Mouse (Mus musculus) liver, adult 10 weeks (tissue): ENCODE data around the gene Fam208b. TPM values are rescaled to one million over a fixed set of nuclear protein-coding genes. Genes with fewer than 3 reads are reported as not detected.

ENCODE experiments used
- polyA plus RNA-seq: library from polyadenylated mRNA; stranded (reverse); fragments of 350-450 nt; fragmentation: Illumina TruSeq; extraction: RNeasy Lipid Tissue Mini Kit (QIAGEN cat#74804); gene quantifications from one replicate; pipeline ENCODE4 v1.2.3, GENCODE M21; 2014; ENCODE audit warnings: low read depth, low replicate concordance

The Fam208b gene
- 16.2 TPM for polyA plus RNA-seq

DNA sequence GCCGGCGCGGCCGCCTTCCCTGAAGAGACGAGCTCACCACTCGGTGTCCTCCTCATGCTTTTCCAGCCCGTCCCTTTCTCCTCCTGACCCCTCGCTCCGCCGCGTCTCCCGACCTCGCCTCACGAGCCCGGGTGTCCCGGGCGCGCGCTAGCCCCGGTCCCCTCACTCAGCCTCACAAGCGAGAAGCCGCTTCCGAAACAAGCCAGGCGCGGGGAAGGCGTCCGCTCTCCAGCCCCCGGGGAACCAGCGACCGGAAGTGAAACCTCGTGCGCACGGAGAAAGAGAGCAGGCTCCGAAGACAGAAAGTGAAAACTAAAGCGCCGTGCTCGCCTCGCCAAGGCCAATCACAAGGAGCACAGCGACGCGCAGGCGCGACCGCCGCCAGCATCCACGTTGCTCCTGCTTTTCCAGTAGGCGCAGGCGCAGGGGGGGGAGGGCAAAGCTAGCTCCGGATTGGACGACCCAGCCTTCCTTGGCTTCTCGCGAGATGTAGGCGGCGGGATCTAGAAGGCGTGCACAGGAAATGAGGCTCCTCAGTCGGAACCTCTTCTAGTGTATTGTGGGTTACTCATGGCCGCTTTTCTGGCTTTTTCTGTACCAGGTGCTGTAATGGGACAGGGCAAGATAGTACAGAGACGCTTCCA lies at the start of gene Fam208b:
Gene Fam208b (minus strand): TSS at position 314 of the 644 bp plus-strand sequence.

DNA sequence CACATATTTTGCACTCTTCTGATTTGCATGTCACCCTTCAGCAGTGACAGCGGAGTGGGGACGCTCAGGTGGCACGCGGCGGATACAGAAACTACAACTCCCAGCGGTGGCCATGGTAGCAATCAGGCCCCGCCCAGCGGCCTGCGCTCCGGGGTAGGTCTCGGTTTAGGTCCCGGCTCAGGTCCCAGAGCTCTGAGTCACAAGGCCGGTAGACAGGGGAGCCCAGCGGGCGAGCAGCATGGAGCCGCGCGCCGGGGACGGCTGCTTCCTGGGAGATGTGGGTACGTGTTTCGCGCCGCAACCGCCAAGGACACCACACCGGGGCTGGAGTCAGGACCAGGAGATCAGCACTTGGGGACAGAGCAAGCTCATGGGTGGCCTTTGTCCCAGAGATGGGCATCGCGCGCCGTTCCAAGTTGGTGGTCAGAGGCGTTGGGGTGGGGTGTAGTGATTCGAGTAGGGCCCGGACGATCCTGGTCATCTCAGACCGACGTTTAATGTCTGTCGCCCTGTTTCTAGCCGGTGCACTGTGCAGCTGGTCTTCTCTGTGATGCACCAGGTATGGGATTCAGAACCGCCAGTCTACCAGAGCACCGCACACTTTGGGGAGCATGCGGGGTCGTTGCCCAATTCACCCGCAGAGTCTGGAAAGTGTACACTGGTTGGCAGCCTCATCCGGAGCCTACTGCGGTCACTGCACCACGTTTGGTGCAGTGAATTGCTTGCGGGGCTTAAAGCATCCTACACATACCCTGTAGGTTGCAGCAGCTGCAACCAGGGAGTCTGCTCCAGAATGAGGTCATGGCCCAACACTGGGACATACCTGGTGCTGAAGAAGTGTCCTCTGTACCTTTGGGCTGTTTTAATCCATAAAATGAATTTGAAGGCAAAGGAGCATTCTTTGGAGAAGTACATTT lies 23.2 kb upstream of the Fam208b start, which contains the start of gene Asb13:
Gene Asb13 (plus strand): TSS at position 138 of the 917 bp plus-strand sequence.

DNA sequence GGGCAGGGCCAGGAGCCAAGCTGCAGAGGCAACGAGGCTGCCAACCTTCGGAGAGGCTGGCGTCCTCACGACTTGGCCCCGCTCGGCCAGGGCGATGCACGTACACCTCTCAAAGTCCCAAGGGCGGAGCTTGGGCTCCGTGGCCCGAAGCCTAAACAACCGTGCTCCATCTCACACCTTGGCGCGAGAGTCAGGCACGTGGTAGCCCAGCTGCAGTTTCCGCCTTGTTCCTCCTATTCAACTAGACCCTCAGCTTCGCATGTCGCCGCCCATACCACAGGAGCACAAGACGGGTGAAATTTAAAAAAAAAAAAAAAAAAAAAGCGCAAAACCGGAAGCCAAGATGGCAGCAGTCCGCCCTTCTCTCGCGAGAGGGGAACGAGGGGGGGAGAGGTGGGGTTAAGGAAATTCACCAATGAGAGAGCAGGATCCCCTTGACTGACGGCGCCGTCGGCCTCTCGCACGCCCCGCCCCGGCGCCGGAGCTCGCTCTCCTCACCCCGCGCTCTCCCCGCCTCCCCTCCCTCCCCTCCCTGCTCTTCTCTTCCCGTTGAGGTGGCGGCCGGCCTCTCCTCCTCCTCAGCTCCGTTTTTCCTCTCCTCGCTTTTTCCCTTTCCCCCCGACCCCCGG lies 73.2 kb downstream of the Fam208b start, which contains the start of gene Gdi2:
Gene Gdi2 (plus strand): TSS at position 470 of the 629 bp plus-strand sequence.

Other genes starting within 250 kb of the Fam208b start
- 743 TPM for gene Gdi2, start 73.0 kb downstream of the Fam208b start, polyA plus RNA-seq
- 32.2 TPM for gene Asb13, start 22.9 kb upstream of the Fam208b start, polyA plus RNA-seq
- not detected for gene Calml3, start 193.2 kb upstream of the Fam208b start, polyA plus RNA-seq
- not detected for gene Calm4, start 226.6 kb upstream of the Fam208b start, polyA plus RNA-seq
- not detected for gene Calm5, start 243.1 kb upstream of the Fam208b start, polyA plus RNA-seq